Mouse (Mus musculus) neural tube, embryonic 11.5 days (tissue): ENCODE results near the gene Tmem248. TPM values are rescaled to one million over a fixed set of nuclear protein-coding genes. Genes with fewer than 3 reads are reported as not detected.

Experiments
- ATAC-seq: fragments of 200-750 bp; cut with Nextera tagmentation; 2 replicates; pipeline ENCODE4 v1.8.0; 2017; ENCODE audit warnings: moderate number of reproducible peaks, mild to moderate bottlenecking, moderate TSS enrichment, moderate library complexity; ENCODE audit not compliant: insufficient read depth, low FRiP score, low TSS enrichment
- DNase-seq: peaks from one replicate; pipeline ENCODE4 v3.0.0-alpha.2; 2015; ENCODE audit warnings: low spot score
- H3K27ac ChIP-seq: fragments of 300-500 bp; sonication (generic); 2 replicates; pipeline ENCODE4 v1.5.1; 2014; ENCODE audit warnings: low read depth, mild to moderate bottlenecking, low read length
- H3K27me3 ChIP-seq: fragments of 300-500 bp; sonication (generic); 2 replicates; pipeline ENCODE4 v1.6.1; 2014; ENCODE audit warnings: mild to moderate bottlenecking, low read length, mixed read lengths; ENCODE audit not compliant: control insufficient read depth, insufficient read depth
- H3K36me3 ChIP-seq: fragments of 300-500 bp; sonication (generic); 2 replicates; pipeline ENCODE4 v1.6.1; 2014; ENCODE audit warnings: mild to moderate bottlenecking, low read length, moderate library complexity, mixed read lengths; ENCODE audit not compliant: control insufficient read depth, insufficient read depth
- H3K4me1 ChIP-seq: fragments of 300-500 bp; sonication (generic); 2 replicates; pipeline ENCODE4 v1.6.1; 2014; ENCODE audit warnings: low read length, mixed read lengths; ENCODE audit not compliant: control insufficient read depth, insufficient read depth
- H3K4me2 ChIP-seq: fragments of 300-500 bp; sonication (generic); 2 replicates; pipeline ENCODE4 v1.6.1; 2014; ENCODE audit warnings: low read depth, mild to moderate bottlenecking, moderate library complexity
- H3K4me3 ChIP-seq: fragments of 300-500 bp; sonication (generic); 2 replicates; pipeline ENCODE4 v1.5.1; 2014; ENCODE audit warnings: low read depth, low read length
- H3K9ac ChIP-seq: fragments of 300-500 bp; sonication (generic); 2 replicates; pipeline ENCODE4 v1.6.1; 2014; ENCODE audit warnings: mild to moderate bottlenecking, low read length
- H3K9me3 ChIP-seq: fragments of 300-500 bp; sonication (generic); 2 replicates; pipeline ENCODE4 v1.6.1; 2016; ENCODE audit warnings: low read length; ENCODE audit not compliant: control insufficient read depth
- WGBS: fragments of 180-500 bp; shearing (Covaris S2); extraction: QIAGEN DNeasy Blood & Tissue Kit; methylation state at CpG from one replicate; pipeline ENCODE4 v1.1.7; 2014; 5-methylcytosine and 5-hydroxymethylcytosine counted together
- polyA plus RNA-seq: library from polyadenylated mRNA; unstranded; fragments of >200 nt; fragmentation: Nextera tagmentation; extraction: Ambion mirVana; gene quantifications from 2 replicates; pipeline ENCODE4 v1.2.1, GENCODE M21; 2014

Tmem248 gene
- polyA plus RNA-seq, 1 experiment from 2014 or later: 35.8 TPM

DNA sequence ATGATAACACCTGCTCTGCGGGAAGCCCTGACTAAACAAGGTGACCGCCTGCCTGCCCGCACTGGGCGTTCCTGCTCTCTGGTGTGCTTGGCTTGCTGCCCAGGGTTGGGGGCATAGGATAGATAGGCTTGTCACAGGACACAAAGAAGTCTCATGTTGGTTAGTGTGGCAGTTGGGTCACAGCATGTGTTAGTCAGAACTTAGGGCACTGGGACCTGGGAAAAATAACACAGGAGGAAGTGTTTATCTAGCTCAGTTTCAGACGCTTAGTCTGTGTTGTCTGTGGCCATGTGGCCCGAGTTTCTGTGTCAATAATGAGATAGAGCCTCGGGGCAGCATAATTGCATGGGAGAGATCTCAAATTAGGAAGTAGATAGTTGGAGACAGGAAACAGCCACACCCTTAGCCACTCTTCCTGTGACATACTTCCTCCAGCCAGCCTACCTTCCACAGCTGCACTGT, 61.2 kb downstream of the Tmem248 start:
- H3K9ac ChIP-seq: no peak overlapping the region
- H3K4me2 ChIP-seq: no peak overlapping the region
- ATAC-seq (no peak), DNase-seq (no peak)
- no peak overlapping the region for H3K4me3 ChIP-seq
- H3K9me3 ChIP-seq: no peaks in the 10 kb centered on the region
- WGBS: 86% methylated on average over 7 of the region's 7 CpGs
- no peaks in the 10 kb centered on the region for H3K27me3 ChIP-seq
- H3K36me3 ChIP-seq: peaks cover 10% of the 10 kb centered on the region; the same call in 1 of the 2 replicates
- no peaks in the 10 kb centered on the region for H3K4me1 ChIP-seq
- H3K27ac ChIP-seq: no peak overlapping the region

DNA sequence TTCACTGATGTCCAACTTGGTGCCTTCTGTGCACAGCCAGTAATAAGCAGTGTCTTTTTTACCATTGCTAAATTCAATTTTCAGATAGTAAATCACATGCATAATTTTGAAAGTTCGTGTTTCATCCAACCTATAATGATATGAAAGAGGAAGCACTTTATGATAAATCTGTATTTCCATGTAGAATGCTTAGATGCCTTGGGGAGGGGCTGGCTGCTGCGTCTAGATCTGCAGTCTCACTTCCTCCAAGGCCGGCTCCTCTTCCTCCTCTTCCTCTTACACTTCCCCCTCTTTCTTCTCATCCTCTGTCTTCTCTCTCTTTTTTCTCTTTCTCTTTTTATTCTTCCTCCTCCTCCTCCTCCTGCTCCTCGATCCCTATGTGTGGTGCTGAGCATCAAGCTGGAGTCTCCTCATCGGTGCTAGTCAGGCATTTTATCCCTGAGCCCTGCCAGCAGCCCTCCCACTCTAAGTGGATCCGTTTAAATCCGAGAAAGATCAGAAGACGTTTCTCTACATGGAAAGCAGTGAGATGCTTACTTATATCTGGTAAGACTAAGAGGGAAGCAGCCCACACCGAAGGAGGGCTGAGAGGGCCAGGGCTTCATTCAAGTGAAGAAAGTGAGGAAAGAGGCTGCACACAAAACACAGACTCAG, 66.3 kb downstream of the Tmem248 start:
- no peak overlapping the region for H3K4me3 ChIP-seq
- no peaks in the 10 kb centered on the region for H3K9me3 ChIP-seq
- ATAC-seq (no peak), DNase-seq (no peak)
- no peaks in the 10 kb centered on the region for H3K27me3 ChIP-seq
- no peaks in the 10 kb centered on the region for H3K4me1 ChIP-seq
- no peak overlapping the region for H3K27ac ChIP-seq
- no peak overlapping the region for H3K9ac ChIP-seq
- peaks cover 9% of the 10 kb centered on the region; the same call in 1 of the 2 replicates for H3K36me3 ChIP-seq
- WGBS: 95% methylated on average over 9 of the region's 9 CpGs
- H3K4me2 ChIP-seq: no peak overlapping the region

DNA sequence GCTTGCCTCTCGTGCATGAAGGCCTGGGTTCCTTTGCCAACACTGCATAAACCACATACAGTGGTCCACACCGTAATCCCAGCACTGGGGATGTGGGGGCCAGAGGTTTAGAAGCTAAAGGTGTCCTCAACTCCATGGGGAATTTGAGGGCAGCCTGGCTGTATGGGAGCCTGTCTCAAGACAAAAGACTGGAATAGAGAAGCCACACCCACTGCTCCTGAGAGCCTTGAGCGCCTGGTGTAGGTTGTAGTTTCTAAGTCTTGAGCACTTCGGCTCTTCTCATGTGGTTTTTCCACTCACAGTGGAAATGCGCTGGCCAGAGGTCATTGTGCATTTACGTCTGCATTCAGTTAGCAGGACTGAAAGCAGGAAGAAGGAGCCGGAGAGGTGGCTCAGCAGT, 71.2 kb downstream of the Tmem248 start:
- Histone ChIP-seq H3K4me1 (no peaks in the 10 kb centered on the region), H3K27me3 (no peaks in the 10 kb centered on the region), H3K36me3 (peaks cover 6% of the 10 kb centered on the region), H3K4me2 (no peak overlapping the region), H3K9me3 (no peaks in the 10 kb centered on the region), H3K9ac (no peak overlapping the region), H3K27ac (no peak overlapping the region), H3K4me3 (no peak overlapping the region)
- no peak for DNase-seq
- 92% methylated on average over 7 of the region's 7 CpGs for WGBS
- ATAC-seq: no peak

DNA sequence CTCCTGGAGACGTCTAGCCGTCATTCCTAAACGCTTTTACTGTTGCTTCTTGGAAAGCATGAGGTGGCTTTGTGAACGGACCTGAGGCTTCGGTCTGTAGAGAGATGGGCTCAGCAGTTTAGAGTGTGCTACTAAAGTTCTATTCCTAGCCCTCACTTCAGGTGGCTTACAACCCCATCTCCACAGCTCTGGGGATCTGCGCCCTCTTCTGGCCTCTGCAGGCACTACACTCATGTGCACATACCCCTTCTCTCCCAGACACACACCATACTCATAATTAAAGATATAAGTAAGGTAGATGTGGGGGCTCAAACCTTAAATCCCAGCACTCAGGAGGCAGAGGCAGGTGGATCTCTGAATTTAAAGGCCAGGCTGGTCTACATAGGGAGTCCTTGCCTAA, 73.4 kb downstream of the Tmem248 start:
- Histone ChIP-seq H3K27ac (no peak overlapping the region), H3K36me3 (peaks cover 2% of the 10 kb centered on the region; the same call in 1 of the 2 replicates), H3K4me2 (no peak overlapping the region), H3K27me3 (no peaks in the 10 kb centered on the region), H3K4me1 (no peaks in the 10 kb centered on the region), H3K9ac (no peak overlapping the region), H3K9me3 (no peaks in the 10 kb centered on the region), H3K4me3 (no peak overlapping the region)
- WGBS: 96% methylated on average over 6 of the region's 6 CpGs
- DNase-seq (no peak), ATAC-seq (no peak)

DNA sequence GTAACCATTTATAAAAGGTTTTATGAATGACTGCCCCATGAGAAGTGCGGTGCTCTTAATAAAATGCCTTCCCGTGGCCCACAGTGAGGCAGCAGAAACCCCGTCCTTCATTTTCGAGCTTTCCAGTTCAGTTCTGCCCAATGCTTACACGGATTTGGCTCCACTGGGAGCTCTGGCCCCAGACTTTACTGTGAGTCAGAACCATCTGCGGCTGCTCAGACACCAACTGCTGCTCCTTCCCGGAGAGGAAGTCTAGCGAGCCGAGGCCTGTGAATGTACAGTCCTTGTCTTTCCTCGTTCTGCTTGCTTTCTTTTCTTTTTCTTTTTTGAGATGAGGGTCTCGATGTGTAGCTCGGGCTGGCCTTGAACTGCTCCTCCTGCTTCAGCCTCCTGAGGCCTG, 73.9 kb downstream of the Tmem248 start:
- WGBS: 93% methylated on average over 12 of the region's 12 CpGs
- DNase-seq: no peak
- Histone ChIP-seq H3K4me1 (no peaks in the 10 kb centered on the region), H3K4me2 (no peak overlapping the region), H3K27me3 (no peaks in the 10 kb centered on the region), H3K27ac (no peak overlapping the region), H3K36me3 (peaks cover 2% of the 10 kb centered on the region; the same call in 1 of the 2 replicates), H3K4me3 (no peak overlapping the region), H3K9me3 (no peaks in the 10 kb centered on the region), H3K9ac (no peak overlapping the region)
- ATAC-seq: no peak

DNA sequence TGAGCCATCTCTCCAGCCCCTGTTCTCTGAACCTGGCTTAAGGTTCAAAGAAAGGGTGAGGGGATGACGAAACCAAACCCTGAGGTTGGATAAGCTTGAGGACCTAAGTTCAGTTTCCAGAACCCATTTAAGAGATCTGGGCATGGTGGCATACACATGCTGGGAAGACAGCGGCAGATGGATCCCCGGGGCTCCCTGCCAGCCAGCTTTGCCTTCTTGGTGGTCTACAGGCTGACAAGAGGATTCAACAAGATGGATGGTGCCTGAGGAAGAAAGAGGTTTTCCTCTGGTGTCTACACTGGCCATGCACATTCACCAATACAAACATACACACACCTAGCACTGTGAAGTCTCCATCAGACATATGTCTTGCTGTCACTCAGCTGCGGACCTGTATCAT, 76.1 kb downstream of the Tmem248 start:
- Histone ChIP-seq H3K27ac (no peak overlapping the region), H3K4me2 (no peak overlapping the region), H3K9ac (no peak overlapping the region), H3K4me1 (no peaks in the 10 kb centered on the region), H3K4me3 (no peak overlapping the region), H3K9me3 (no peaks in the 10 kb centered on the region), H3K36me3 (peaks cover 2% of the 10 kb centered on the region; the same call in 1 of the 2 replicates), H3K27me3 (no peaks in the 10 kb centered on the region)
- DNase-seq (no peak), ATAC-seq (no peak)
- WGBS: 95% methylated on average over 4 of the region's 4 CpGs

Other genes starting within 250 kb of the Tmem248 start
- 35.1 and 35.9 TPM in 2 replicates for gene Gusb, start 214.0 kb upstream of the Tmem248 start, polyA plus RNA-seq
- 30.8 and 32.2 TPM in 2 replicates for gene Asl, start 187.8 kb upstream of the Tmem248 start, polyA plus RNA-seq
- gene Crcp, start 187.8 kb upstream of the Tmem248 start, polyA plus RNA-seq: 38.6 and 43.2 TPM in 2 replicates
- gene Tpst1, start 143.8 kb upstream of the Tmem248 start, polyA plus RNA-seq: 57.0 and 63.1 TPM in 2 replicates
- gene Kctd7, start 72.2 kb upstream of the Tmem248 start, polyA plus RNA-seq: 7.2 and 8.3 TPM in 2 replicates
- 25.4 and 27.8 TPM in 2 replicates for gene Rabgef1, start 45.3 kb upstream of the Tmem248 start, polyA plus RNA-seq
- gene Sbds, start 38.4 kb downstream of the Tmem248 start, polyA plus RNA-seq: 68.8 and 71.3 TPM in 2 replicates
- gene Tyw1, start 38.5 kb downstream of the Tmem248 start, polyA plus RNA-seq: 33.2 and 34.9 TPM in 2 replicates
- gene Caln1, start 152.4 kb downstream of the Tmem248 start, polyA plus RNA-seq: 0.41 and 0.74 TPM in 2 replicates
- gene A330070K13Rik, start 167.6 kb downstream of the Tmem248 start, polyA plus RNA-seq: not detected in 2 replicates